Mouse (Mus musculus) kidney, embryonic 14.5 days (tissue): ENCODE measurements at regions not wholly inside any gene's neighbourhood (a gene's known extent, or its start where the extent isn't known, plus 50 kb on each side); places are given as distances from the start of the nearest gene placed in this dataset.

Source experiments
- ATAC-seq: fragments of 200-750 bp; cut with Nextera tagmentation; 2 replicates; pipeline ENCODE4 v1.8.0; 2017; ENCODE audit warnings: moderate number of reproducible peaks, mild to moderate bottlenecking, moderate TSS enrichment, moderate library complexity; ENCODE audit not compliant: low FRiP score, low TSS enrichment
- H3K27ac ChIP-seq: fragments of 300-500 bp; sonication (generic); 2 replicates; pipeline ENCODE4 v1.5.1; 2014; ENCODE audit warnings: low read depth, mild to moderate bottlenecking, low read length, moderate library complexity, mixed read lengths
- H3K27me3 ChIP-seq: fragments of 300-500 bp; sonication (generic); 2 replicates; pipeline ENCODE4 v1.6.1; 2014; ENCODE audit warnings: mild to moderate bottlenecking, low read length; ENCODE audit not compliant: control insufficient read depth, insufficient read depth
- H3K36me3 ChIP-seq: fragments of 300-500 bp; sonication (generic); 2 replicates; pipeline ENCODE4 v1.6.1; 2014; ENCODE audit warnings: low read length, mixed read lengths; ENCODE audit not compliant: control insufficient read depth, insufficient read depth
- H3K4me1 ChIP-seq: fragments of 300-500 bp; sonication (generic); 2 replicates; pipeline ENCODE4 v1.6.1; 2014; ENCODE audit warnings: low read length, mixed read lengths; ENCODE audit not compliant: control insufficient read depth, insufficient read depth
- H3K4me2 ChIP-seq: fragments of 300-500 bp; sonication (generic); replicated peaks from 2 replicates; pipeline ENCODE4 v1.6.1; 2014; ENCODE audit warnings: low read depth, mild to moderate bottlenecking, low read length
- H3K4me3 ChIP-seq: fragments of 300-500 bp; sonication (generic); 2 replicates; pipeline ENCODE4 v1.5.1; 2014; ENCODE audit warnings: mild to moderate bottlenecking, low read length
- H3K9ac ChIP-seq: fragments of 300-500 bp; sonication (generic); 2 replicates; pipeline ENCODE4 v1.6.1; 2014; ENCODE audit warnings: low read depth, mild to moderate bottlenecking, low read length, moderate library complexity
- H3K9me3 ChIP-seq: fragments of 300-500 bp; sonication (generic); 2 replicates; pipeline ENCODE4 v1.6.1; 2016; ENCODE audit warnings: low read length; ENCODE audit not compliant: control insufficient read depth
- WGBS: fragments of 180-500 bp; shearing (Covaris S2); extraction: QIAGEN DNeasy Blood & Tissue Kit; methylation state at CpG from one replicate; pipeline ENCODE4 v1.1.7; 2014; 5-methylcytosine and 5-hydroxymethylcytosine counted together

DNA sequence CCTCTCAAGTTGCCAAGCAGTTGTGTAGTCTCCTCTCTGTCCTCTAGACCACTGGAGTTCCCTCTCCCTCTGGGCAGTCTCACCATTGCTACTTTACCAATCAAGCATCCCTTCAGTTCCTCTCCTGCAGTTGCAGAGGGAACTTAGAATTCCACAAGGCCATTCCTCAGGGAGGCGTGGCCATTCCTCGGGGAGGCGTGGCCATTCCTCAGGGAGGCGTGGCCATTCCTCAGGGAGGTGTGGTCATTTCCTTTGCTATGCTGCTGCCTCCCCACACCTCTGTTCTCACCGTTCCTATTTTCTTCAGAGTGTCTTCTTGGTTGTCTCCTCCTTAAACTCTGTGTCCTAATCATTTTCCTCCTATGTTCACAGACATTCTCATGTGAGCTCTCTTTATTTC is 102.8 kb upstream of the Wdr3 start:
- WGBS = 58% methylated on average over 5 of the region's 5 CpGs
- no peak for ATAC-seq
- Histone ChIP-seq H3K4me3 (no peak overlapping the region), H3K4me2 (no peak overlapping the region), H3K9ac (no peak overlapping the region), H3K9me3 (no peaks in the 10 kb centered on the region), H3K4me1 (no peaks in the 10 kb centered on the region), H3K27ac (no peak overlapping the region), H3K36me3 (no peaks in the 10 kb centered on the region), H3K27me3 (no peaks in the 10 kb centered on the region)
